Mouse (Mus musculus) kidney, postnatal 0 days (tissue): ENCODE data around the gene Vmn1r183. TPM values are rescaled to one million over a fixed set of nuclear protein-coding genes. Genes with fewer than 3 reads are reported as not detected.

Experiments
- ATAC-seq: fragments of 200-750 bp; cut with Nextera tagmentation; replicated peaks from 2 replicates; pipeline ENCODE4 v1.8.0; 2017; ENCODE audit warnings: low read depth, moderate number of reproducible peaks, moderate TSS enrichment, moderate library complexity; ENCODE audit not compliant: low FRiP score
- DNase-seq: peaks from one replicate; pipeline ENCODE4 v3.0.0-alpha.2; 2016; ENCODE audit warnings: low spot score
- H3K27ac ChIP-seq: fragments of 300-500 bp; sonication (generic); 2 replicates; pipeline ENCODE4 v1.5.1; 2014; ENCODE audit warnings: mild to moderate bottlenecking
- H3K27me3 ChIP-seq: fragments of 300-500 bp; sonication (generic); 2 replicates; pipeline ENCODE4 v1.6.1; 2014; ENCODE audit warnings: low read length, mixed read lengths; ENCODE audit not compliant: insufficient read depth
- H3K36me3 ChIP-seq: fragments of 300-500 bp; sonication (generic); 2 replicates; pipeline ENCODE4 v1.6.1; 2014; ENCODE audit warnings: low read length, mixed read lengths; ENCODE audit not compliant: insufficient read depth
- H3K4me1 ChIP-seq: fragments of 300-500 bp; sonication (generic); replicated peaks from 2 replicates; pipeline ENCODE4 v1.6.1; 2014; ENCODE audit warnings: antibody characterized with exemption, low read length, mixed read lengths; ENCODE audit not compliant: insufficient read depth
- H3K4me2 ChIP-seq: fragments of 300-500 bp; sonication (generic); 2 replicates; pipeline ENCODE4 v1.6.1; 2014; ENCODE audit warnings: mild to moderate bottlenecking, low read length, moderate library complexity, mixed read lengths
- H3K4me3 ChIP-seq: fragments of 300-500 bp; sonication (generic); replicated peaks from 2 replicates; pipeline ENCODE4 v1.5.1; 2014; ENCODE audit warnings: low read depth, low read length
- H3K9ac ChIP-seq: fragments of 300-500 bp; sonication (generic); 2 replicates; pipeline ENCODE4 v1.6.1; 2014; ENCODE audit warnings: low read depth, low read length
- H3K9me3 ChIP-seq: fragments of 300-500 bp; sonication (generic); replicated peaks from 2 replicates; pipeline ENCODE4 v1.6.1; 2016; ENCODE audit warnings: low read length, inconsistent platforms, mixed read lengths
- CTCF ChIP-seq: IDR thresholded peaks from 2 replicates; pipeline ENCODE4 v1.5.1; 2016; ENCODE audit warnings: antibody characterized with exemption, low read depth, mild to moderate bottlenecking, moderate library complexity
- WGBS: fragments of 180-500 bp; shearing (Covaris S2); extraction: QIAGEN DNeasy Blood & Tissue Kit; methylation state at CpG from one replicate; pipeline ENCODE4 v1.1.7; 2014; 5-methylcytosine and 5-hydroxymethylcytosine counted together
- polyA plus RNA-seq: library from polyadenylated mRNA; unstranded; fragments of >200 nt; fragmentation: Nextera tagmentation; extraction: Ambion mirVana; gene quantifications from 2 replicates; pipeline ENCODE4 v1.2.1, GENCODE M21; 2015

The Vmn1r183 gene
- polyA plus RNA-seq, 1 experiment from 2014 or later: not detected

DNA sequence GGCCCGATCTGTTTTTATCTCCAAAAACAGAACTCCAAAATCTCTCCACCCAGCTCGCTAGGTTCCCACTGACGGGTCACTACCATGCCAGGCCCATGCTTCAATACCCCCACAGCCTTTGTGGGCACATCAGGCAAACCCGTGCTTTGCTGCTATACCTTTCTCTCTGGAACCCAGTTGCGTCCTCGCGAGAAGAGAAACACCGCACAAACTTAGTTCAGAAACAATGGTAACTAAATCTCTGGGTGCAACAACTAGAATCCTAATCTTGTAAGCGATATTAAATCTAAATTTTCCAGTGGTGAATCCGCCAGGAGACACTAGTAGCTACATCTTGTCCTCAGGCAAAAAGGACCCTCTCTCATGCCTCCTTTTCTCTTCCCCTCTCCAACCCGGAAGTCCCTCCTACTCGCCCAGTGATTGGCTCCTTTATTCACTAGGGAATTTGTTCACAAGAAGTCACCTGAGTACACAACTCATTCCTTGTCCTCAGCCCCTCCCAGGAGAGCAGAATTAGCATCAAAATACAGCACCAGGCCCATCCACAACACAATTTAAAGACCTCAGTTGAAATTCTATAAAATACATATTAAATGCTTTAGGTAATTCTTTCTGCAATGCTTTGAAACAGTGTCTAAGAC, 34.6 kb downstream of the Vmn1r183 start:
- Histone ChIP-seq H3K9ac (no peak overlapping the region), H3K27ac (no peak overlapping the region), H3K4me1 (peaks cover 7% of the 10 kb centered on the region; the same call in 1 of the 2 replicates), H3K36me3 (0 out of 2 replicates have a peak, but pooled peaks cover 3% of the 10 kb centered on the region), H3K9me3 (no peaks in the 10 kb centered on the region), H3K4me3 (no peak overlapping the region), H3K27me3 (no peaks in the 10 kb centered on the region), H3K4me2 (no peak overlapping the region)
- 96% methylated on average over 12 of the region's 12 CpGs for WGBS
- DNase-seq (no peak), ATAC-seq (no peak)
- TF ChIP-seq CTCF: no peak

DNA sequence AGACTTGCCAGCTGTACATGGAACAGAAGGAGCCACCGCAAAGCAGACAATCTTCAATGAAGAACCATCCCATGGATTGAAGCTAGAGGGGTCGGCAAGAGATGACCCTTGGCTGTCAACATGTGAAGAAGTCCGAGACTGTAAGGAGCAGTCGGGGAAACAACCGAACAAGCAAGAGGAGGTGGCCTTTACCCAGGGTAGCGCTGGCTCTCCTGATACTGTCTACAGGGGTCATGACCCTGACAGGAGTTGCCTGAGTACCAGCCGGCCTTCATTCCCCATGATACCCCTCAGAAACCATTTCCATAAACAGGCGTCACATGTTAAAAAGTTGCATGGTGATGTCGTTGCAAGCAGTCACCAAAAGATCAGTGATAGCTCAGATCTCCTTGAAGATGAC, 51.3 kb downstream of the Vmn1r183 start:
- ATAC-seq (peak; percentile 44; the same call in 1 of the 2 replicates), DNase-seq (no peak)
- Histone ChIP-seq H3K4me3 (no peak overlapping the region), H3K9ac (no peak overlapping the region), H3K27ac (no peak overlapping the region), H3K4me2 (no peak overlapping the region), H3K9me3 (peaks cover 52% of the 10 kb centered on the region), H3K4me1 (no peaks in the 10 kb centered on the region), H3K27me3 (no peaks in the 10 kb centered on the region), H3K36me3 (peaks cover 85% of the 10 kb centered on the region)
- WGBS: 94% methylated on average over 9 of the region's 9 CpGs
- TF ChIP-seq CTCF: no peak

DNA sequence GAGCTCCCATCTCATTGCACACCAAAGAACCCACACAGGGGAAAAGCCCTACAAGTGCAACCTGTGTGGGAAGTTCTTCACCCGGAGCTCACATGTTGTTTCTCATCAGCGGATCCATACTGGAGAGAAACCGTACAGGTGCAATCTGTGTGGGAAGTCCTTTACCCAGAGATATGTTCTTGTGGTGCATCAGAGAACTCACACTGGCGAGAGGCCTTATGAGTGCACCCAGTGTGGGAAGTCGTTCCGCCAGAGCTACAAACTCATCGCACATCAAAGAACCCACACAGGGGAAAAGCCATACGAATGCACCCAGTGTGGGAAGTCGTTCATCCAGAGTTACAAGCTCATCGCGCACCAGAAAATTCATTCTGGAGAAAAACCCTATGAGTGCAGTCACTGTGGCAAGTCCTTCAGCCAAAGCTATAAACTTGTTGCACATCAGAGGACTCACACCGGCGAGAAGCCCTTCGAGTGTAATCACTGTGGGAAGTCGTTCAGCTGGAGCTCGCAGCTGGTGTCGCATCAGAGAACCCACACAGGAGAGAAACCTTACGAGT, 52.2 kb downstream of the Vmn1r183 start:
- Histone ChIP-seq H3K27ac (no peak overlapping the region), H3K9me3 (peaks cover 52% of the 10 kb centered on the region), H3K4me2 (no peak overlapping the region), H3K4me3 (no peak overlapping the region), H3K9ac (no peak overlapping the region), H3K36me3 (peaks cover 77% of the 10 kb centered on the region), H3K4me1 (no peaks in the 10 kb centered on the region), H3K27me3 (no peaks in the 10 kb centered on the region)
- DNase-seq (no peak), ATAC-seq (no peak)
- WGBS: 94% methylated on average over 18 of the region's 18 CpGs
- no peak for TF ChIP-seq CTCF

DNA sequence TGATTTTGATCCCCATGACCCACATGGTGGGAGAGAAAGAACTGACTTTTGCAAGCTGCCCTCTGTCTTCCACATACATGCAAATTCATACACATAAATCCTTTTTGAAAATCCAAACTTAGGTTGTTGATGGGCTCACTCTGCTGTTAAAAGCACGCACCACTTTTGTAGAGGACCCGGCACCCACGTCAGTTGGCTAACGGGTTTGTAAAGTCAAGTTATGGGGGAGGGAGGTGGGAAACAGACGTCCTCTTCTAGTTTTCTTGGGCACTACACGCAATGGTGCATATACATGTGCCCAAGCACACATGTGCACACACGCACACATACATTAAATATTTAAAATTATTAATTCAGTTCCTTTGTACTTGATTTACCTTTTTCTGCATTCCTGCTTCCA, 57.8 kb downstream of the Vmn1r183 start:
- TF ChIP-seq CTCF: no peak
- peaks cover 24% of the 10 kb centered on the region for H3K9me3 ChIP-seq
- H3K4me2 ChIP-seq: no peak overlapping the region
- ATAC-seq: no peak
- DNase-seq: no peak
- WGBS: 94% methylated on average over 7 of the region's 7 CpGs
- no peaks in the 10 kb centered on the region for H3K27me3 ChIP-seq
- H3K4me3 ChIP-seq: no peak overlapping the region
- 0 out of 2 replicates have a peak, but pooled peaks cover 3% of the 10 kb centered on the region for H3K4me1 ChIP-seq
- no peak overlapping the region for H3K27ac ChIP-seq
- H3K9ac ChIP-seq: no peak overlapping the region
- peaks cover 22% of the 10 kb centered on the region for H3K36me3 ChIP-seq

DNA sequence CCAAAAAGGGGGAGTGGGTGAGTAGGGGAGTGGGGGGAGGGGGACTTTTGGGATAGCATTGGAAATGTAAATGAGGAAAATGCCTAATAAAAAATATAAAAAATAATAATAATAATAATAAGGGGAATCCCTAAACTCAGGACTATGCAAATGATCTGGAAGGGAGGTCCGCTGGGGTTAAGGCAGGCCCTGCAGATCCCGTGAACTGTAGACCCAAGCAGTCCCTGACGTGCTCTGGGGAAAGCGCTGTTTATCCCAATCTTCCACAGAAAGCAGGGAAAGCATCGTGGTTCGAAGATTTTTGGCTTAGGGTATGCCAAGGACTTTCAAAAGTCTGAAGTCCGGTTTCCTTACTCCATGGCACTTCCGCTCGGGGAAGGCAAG, 58.7 kb downstream of the Vmn1r183 start:
- DNase-seq (no peak), ATAC-seq (no peak)
- Histone ChIP-seq H3K4me3 (peak overlapping the region; percentile 55), H3K36me3 (peaks cover 12% of the 10 kb centered on the region), H3K4me1 (0 out of 2 replicates have a peak, but pooled peaks cover 3% of the 10 kb centered on the region), H3K27ac (peak overlapping the region; percentile 55), H3K27me3 (no peaks in the 10 kb centered on the region), H3K9ac (0 out of 2 replicates have a peak overlapping the region, but pooled peaks have one; percentile 3), H3K9me3 (peaks cover 15% of the 10 kb centered on the region), H3K4me2 (peak overlapping the region; percentile 65)
- WGBS: 4% methylated on average over 9 of the region's 9 CpGs
- TF ChIP-seq CTCF: no peak

DNA sequence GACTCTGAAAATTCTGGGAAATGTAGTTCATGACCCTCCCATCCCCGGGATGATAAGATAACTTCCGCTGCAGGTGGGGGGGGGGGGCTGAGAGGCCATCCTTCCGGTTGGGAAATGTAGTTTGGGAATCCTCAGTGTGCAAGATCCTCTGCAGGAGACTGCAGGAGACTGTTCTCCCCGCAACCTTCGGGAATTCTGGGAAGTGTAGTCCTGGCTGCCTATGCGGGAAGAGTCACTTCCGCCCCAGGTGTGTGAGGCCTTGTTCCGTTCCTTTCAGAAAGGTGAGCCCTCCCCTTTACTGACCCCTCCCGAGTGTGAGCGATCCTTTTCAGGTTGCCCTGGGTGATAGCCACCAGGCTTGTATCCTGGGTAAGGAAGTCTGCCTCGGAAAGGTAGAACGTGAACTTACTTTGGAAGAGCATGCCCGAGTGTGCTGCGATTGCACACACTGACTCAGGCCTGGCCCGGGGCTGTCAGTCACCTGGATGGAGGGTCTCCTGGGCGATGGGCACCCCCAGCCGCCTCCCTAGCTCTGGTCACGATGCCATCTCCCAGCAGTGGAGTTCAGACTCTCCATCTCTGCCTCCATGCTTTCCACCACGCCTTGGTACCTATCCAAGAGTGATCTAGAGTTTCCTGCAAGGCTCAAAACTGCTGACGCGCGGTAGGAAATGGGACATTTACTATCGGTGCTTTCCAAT, 59.3 kb downstream of the Vmn1r183 start, which contains the start of gene Zfp112:
Zfp112 (plus strand) TSS at position 159 of the 701 bp plus-strand sequence.
- peak within 1 kb of the TSS; percentile 55 for H3K4me3 ChIP-seq
- peak within 1 kb of the TSS; percentile 65 for H3K4me2 ChIP-seq
- H3K4me1 ChIP-seq: 0 out of 2 replicates have a peak, but pooled peaks cover 3% of the 10 kb centered on the region
- DNase-seq (peak; percentile 96), ATAC-seq (peak; percentile 98)
- H3K27me3 ChIP-seq: no peaks in the 10 kb centered on the region
- WGBS: 0% methylated on average over 23 of the region's 23 CpGs
- H3K9me3 ChIP-seq: 0 out of 2 replicates have a peak, but pooled peaks cover 10% of the 10 kb centered on the region
- no peak for TF ChIP-seq CTCF
- peak within 1 kb of the TSS; percentile 72 for H3K27ac ChIP-seq
- H3K9ac ChIP-seq: peak within 1 kb of the TSS; percentile 60
- H3K36me3 ChIP-seq: peaks cover 7% of the 10 kb centered on the region
